Mouse (Mus musculus) ES-E14 (cell line): ENCODE measurements around the gene Mx1. TPM values are rescaled to one million over a fixed set of nuclear protein-coding genes. Genes with fewer than 3 reads are reported as not detected.

ENCODE experiments used
- DNase-seq: peaks from one replicate; pipeline ENCODE4 v3.0.0-alpha.2; 2013; ENCODE audit warnings: low read depth, low spot score
- H3K27ac ChIP-seq: 2 replicates; pipeline ENCODE4 v1.5.1; 2012; ENCODE audit warnings: low read depth, mild to moderate bottlenecking, low read length, moderate library complexity, mixed read lengths; ENCODE audit not compliant: poor library complexity, insufficient read depth, severe bottlenecking
- H3K36me3 ChIP-seq: 2 replicates; pipeline ENCODE4 v1.6.1; 2012; ENCODE audit warnings: mild to moderate bottlenecking, low read length, moderate library complexity, mixed read lengths; ENCODE audit not compliant: control insufficient read depth, poor library complexity, insufficient read depth, severe bottlenecking
- H3K4me1 ChIP-seq, 2 experiments: fragments of 150-350 bp in 1 of 2; sonication (generic) in 1 of 2; 2 replicates each; pipeline ENCODE4 v1.6.1; 2012; ENCODE audit warnings: low read length in 2 of 2, mild to moderate bottlenecking in 1 of 2, mixed read lengths in 1 of 2; ENCODE audit not compliant: control insufficient read depth in 2 of 2, insufficient read depth in 2 of 2, poor library complexity in 1 of 2
- H3K4me3 ChIP-seq, 2 experiments: fragments of 150-350 bp in 1 of 2; sonication (generic) in 1 of 2; 2 replicates each; pipeline ENCODE4 v1.5.1; 2012; ENCODE audit warnings: low read length in 2 of 2, low read depth in 1 of 2, mild to moderate bottlenecking in 1 of 2, mixed read lengths in 1 of 2; ENCODE audit not compliant: insufficient read depth in 1 of 2, poor library complexity in 1 of 2, severe bottlenecking in 1 of 2
- H3K9ac ChIP-seq: 2 replicates; pipeline ENCODE4 v1.6.1; 2012; ENCODE audit warnings: low read depth, mild to moderate bottlenecking, low read length, mixed read lengths; ENCODE audit not compliant: poor library complexity, insufficient read depth, severe bottlenecking
- H3K9me3 ChIP-seq: fragments of 150-350 bp; sonication (generic); 2 replicates; pipeline ENCODE4 v1.6.1; 2012; ENCODE audit warnings: low read depth, mild to moderate bottlenecking, low read length; ENCODE audit not compliant: control insufficient read depth, insufficient read depth
- CHD2 ChIP-seq: IDR thresholded peaks from 2 replicates; pipeline ENCODE4 v1.6.1; 2014; ENCODE audit warnings: mild to moderate bottlenecking, low read depth, low read length, inconsistent platforms
- HCFC1 ChIP-seq: IDR thresholded peaks from 2 replicates; pipeline ENCODE4 v1.6.1; 2012; ENCODE audit warnings: low read length, inconsistent platforms, borderline replicate concordance; ENCODE audit not compliant: insufficient read depth
- MAFK ChIP-seq: IDR thresholded peaks from 2 replicates; pipeline ENCODE4 v1.6.1; 2014; ENCODE audit warnings: mild to moderate bottlenecking, low read depth, low read length, inconsistent platforms; ENCODE audit not compliant: insufficient read depth
- ZC3H11A ChIP-seq: IDR thresholded peaks from 2 replicates; pipeline ENCODE4 v1.6.1; 2012; ENCODE audit warnings: low read depth, mild to moderate bottlenecking, inconsistent platforms, low read length, borderline replicate concordance
- ZNF384 ChIP-seq: IDR thresholded peaks from 2 replicates; pipeline ENCODE4 v1.6.1; 2012; ENCODE audit warnings: low read depth, low read length, inconsistent platforms
- in situ Hi-C, 2 experiments: fragments of 600-800 bp; cut with MboI; formaldehyde crosslinking; loops; one replicate each; pipeline ENCODE4 v1.15.1; 2025; ENCODE audit warnings: low sequenced_read_pairs in 2 of 2, inconsistent platforms in 1 of 2; ENCODE audit not compliant: unreplicated experiment in 2 of 2
- total RNA-seq: library from RNA; depleted of rRNA; stranded (reverse); fragments of 300-350 nt; gene quantifications from 2 replicates; pipeline ENCODE4 v1.2.3, GENCODE M21; 2012

Mx1 gene
- total RNA-seq, 1 experiment, result 0.36 TPM

GRCm38 (mm10) chr16:97476524-97476923 lies 13.8 kb upstream of the Mx1 start:
- no peak overlapping the region for H3K9ac ChIP-seq
- no peak for DNase-seq
- in situ Hi-C loops, result no loop called here
- no peaks in the 10 kb centered on the region for H3K4me1 ChIP-seq
- H3K27ac ChIP-seq, result no peak overlapping the region
- no peaks in the 10 kb centered on the region for H3K36me3 ChIP-seq
- TF ChIP-seq CHD2 (no peak), ZC3H11A (no peak), ZNF384 (no peak), MAFK (no peak), HCFC1 (no peak)
- no peaks in the 10 kb centered on the region for H3K9me3 ChIP-seq
- no peak overlapping the region for H3K4me3 ChIP-seq

GRCm38 (mm10) chr16:97475581-97475980 lies 12.9 kb upstream of the Mx1 start:
- in situ Hi-C loops, result no loop called here
- H3K4me3 ChIP-seq, result no peak overlapping the region

GRCm38 (mm10) chr16:97474671-97475070 lies 12.0 kb upstream of the Mx1 start:
- in situ Hi-C loops, result no loop called here
- no peaks in the 10 kb centered on the region for H3K9me3 ChIP-seq
- H3K4me1 ChIP-seq, result no peaks in the 10 kb centered on the region

More at GRCm38 (mm10) chr16:97475581-97475980, 12.9 kb upstream of the Mx1 start:
- H3K9me3 ChIP-seq, result no peaks in the 10 kb centered on the region
- no peaks in the 10 kb centered on the region for H3K4me1 ChIP-seq
- DNase-seq, result no peak
- no peak overlapping the region for H3K27ac ChIP-seq
- H3K36me3 ChIP-seq, result no peaks in the 10 kb centered on the region
- TF ChIP-seq HCFC1, result no peak
- no peak for TF ChIP-seq MAFK
- no peak for TF ChIP-seq CHD2
- TF ChIP-seq ZC3H11A, result no peak
- no peak for TF ChIP-seq ZNF384
- H3K9ac ChIP-seq, result no peak overlapping the region

DNA sequence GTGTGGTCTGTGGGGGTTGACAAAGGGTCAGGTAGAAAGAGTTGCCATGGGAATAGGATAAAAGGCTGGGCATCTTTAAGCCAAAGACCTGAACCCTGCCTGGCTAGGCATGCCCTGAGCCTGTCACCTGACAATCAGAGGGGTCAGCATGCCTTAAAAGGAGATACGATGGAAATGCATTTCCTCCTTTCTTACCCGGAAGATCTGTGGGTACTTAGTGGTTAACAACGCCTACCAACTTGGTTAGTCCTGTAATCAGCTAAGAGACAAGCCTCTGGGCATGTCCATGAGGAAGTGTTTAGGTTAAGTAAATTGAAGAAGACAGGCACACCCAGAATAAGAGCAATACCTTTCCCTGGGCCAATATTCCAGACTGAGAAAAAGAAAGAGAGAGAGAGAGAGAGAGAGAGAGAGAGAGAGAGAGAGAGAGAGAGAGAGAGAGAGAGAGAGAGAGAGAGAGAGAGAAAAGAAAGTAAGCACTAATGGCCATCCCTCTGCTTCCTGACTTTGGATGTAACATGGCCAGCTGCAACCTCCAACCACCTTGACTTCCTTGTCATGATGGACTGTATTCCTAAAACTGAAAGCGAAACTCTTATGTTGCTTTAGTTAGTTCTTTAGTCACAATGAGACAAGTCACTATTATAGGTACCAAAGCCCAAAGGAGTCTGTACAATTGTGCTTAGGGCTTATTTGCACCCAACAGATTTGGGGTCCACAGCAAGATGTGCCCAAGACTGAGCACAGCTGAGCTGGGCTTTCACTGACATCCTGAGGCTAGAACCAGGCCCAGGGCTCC lies 5.5 kb upstream of the Mx1 start:
- Histone ChIP-seq H3K36me3 (no peaks in the 10 kb centered on the region), H3K4me1 (no peaks in the 10 kb centered on the region), H3K27ac (no peak overlapping the region), H3K9ac (no peak overlapping the region), H3K4me3 (no peak overlapping the region), H3K9me3 (no peaks in the 10 kb centered on the region)
- DNase-seq, result no peak
- TF ChIP-seq ZC3H11A (no peak), ZNF384 (no peak), MAFK (no peak), HCFC1 (no peak), CHD2 (no peak)
- in situ Hi-C loops, result no loop called here

More at GRCm38 (mm10) chr16:97474671-97475070, 12.0 kb upstream of the Mx1 start:
- H3K4me3 ChIP-seq, result no peak overlapping the region
- H3K36me3 ChIP-seq, result no peaks in the 10 kb centered on the region
- H3K27ac ChIP-seq, result no peak overlapping the region
- TF ChIP-seq ZC3H11A, result no peak
- H3K9ac ChIP-seq, result no peak overlapping the region
- no peak for DNase-seq

DNA sequence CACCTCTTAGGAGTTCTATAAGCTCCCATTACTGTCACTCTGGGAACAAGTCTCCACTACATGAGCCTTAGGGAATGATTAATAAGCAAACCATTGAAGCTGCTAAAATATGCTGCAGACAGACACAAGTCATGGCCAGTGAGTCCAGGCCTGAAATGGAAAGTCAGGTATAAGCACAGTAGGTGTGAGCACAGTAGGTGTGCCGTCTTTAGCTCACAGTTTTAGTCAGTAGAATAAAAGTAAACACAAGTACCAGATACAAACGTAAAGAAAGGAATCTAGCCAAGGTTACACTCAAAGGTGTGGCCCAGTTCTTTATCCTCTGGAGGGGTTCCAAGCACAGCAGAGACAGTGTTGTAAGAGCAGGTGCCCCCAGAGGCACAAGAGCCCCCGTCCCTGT lies 4.8 kb upstream of the Mx1 start:
- H3K4me3 ChIP-seq, result no peak overlapping the region
- no peak for DNase-seq
- no peak for TF ChIP-seq HCFC1
- no peak for TF ChIP-seq CHD2
- no peak for TF ChIP-seq ZC3H11A
- no peak for TF ChIP-seq ZNF384
- TF ChIP-seq MAFK, result no peak
- no peaks in the 10 kb centered on the region for H3K9me3 ChIP-seq
- H3K4me1 ChIP-seq, result no peaks in the 10 kb centered on the region
- no peaks in the 10 kb centered on the region for H3K36me3 ChIP-seq
- no peak overlapping the region for H3K27ac ChIP-seq
- in situ Hi-C loops, result no loop called here
- no peak overlapping the region for H3K9ac ChIP-seq
